Mouse (Mus musculus) CH12.LX (cell line): ENCODE results near the gene Arhgap28. TPM values are rescaled to one million over a fixed set of nuclear protein-coding genes. Genes with fewer than 3 reads are reported as not detected.

Experiments used
- DNase-seq: peaks from one replicate; pipeline ENCODE4 v3.0.0-alpha.2; 2013; ENCODE audit errors: extremely low read depth
- H3K27ac ChIP-seq: 2 replicates; pipeline ENCODE4 v1.5.1; 2012; ENCODE audit warnings: low read depth, mild to moderate bottlenecking, control low read depth, moderate library complexity; ENCODE audit not compliant: insufficient read depth
- H3K27me3 ChIP-seq: replicated peaks from 2 replicates; pipeline ENCODE3; 2012; ENCODE audit warnings: inconsistent platforms
- H3K36me3 ChIP-seq, 2 experiments: replicated peaks in 1 of 2; 2 replicates each; pipeline versions ENCODE3 to v1.6.1; 2012; ENCODE audit warnings: inconsistent platforms in 1 of 2, low read length in 1 of 2, mild to moderate bottlenecking in 1 of 2, mixed read lengths in 1 of 2, moderate library complexity in 1 of 2; ENCODE audit not compliant: control insufficient read depth in 1 of 2, insufficient read depth in 1 of 2
- H3K4me1 ChIP-seq, 2 experiments: 2 replicates each; pipeline ENCODE4 v1.6.1; 2012; ENCODE audit warnings: inconsistent platforms in 1 of 2, moderate library complexity in 1 of 2; ENCODE audit not compliant: insufficient read depth in 2 of 2, control insufficient read depth in 1 of 2
- H3K4me2 ChIP-seq: 2 replicates; pipeline ENCODE4 v1.6.1; 2012; ENCODE audit warnings: low read depth, mild to moderate bottlenecking, control low read depth; ENCODE audit not compliant: poor library complexity, insufficient read depth, severe bottlenecking
- H3K4me3 ChIP-seq, 3 experiments: fragments of 150-350 bp in 1 of 3; sonication (generic) in 1 of 3; replicated peaks in 1 of 3; 2 replicates each; pipeline versions ENCODE3 to v1.5.1; 2011 to 2012; ENCODE audit warnings: low read depth in 2 of 3, low read length in 2 of 3, mild to moderate bottlenecking in 2 of 3, moderate library complexity in 2 of 3, control low read depth in 1 of 3, improper control_type of control experiment in 1 of 3, inconsistent platforms in 1 of 3, mixed read lengths in 1 of 3; ENCODE audit not compliant: poor library complexity in 1 of 3
- H3K79me2 ChIP-seq: replicated peaks from 2 replicates; pipeline ENCODE4 v1.6.1; 2012; ENCODE audit warnings: mild to moderate bottlenecking, moderate library complexity; ENCODE audit not compliant: control insufficient read depth, poor library complexity, insufficient read depth, severe bottlenecking; ENCODE audit errors: extremely low read depth
- H3K9ac ChIP-seq: 2 replicates; pipeline ENCODE4 v1.6.1; 2012; ENCODE audit warnings: low read depth, mild to moderate bottlenecking, control low read depth, moderate library complexity; ENCODE audit not compliant: insufficient read depth
- H3K9me3 ChIP-seq: replicated peaks from 2 replicates; pipeline ENCODE3; 2012; ENCODE audit warnings: low read length, inconsistent platforms, mixed read lengths
- BHLHE40 ChIP-seq: IDR thresholded peaks from 2 replicates; pipeline ENCODE4 v1.6.1; 2011; ENCODE audit warnings: mild to moderate bottlenecking, low read depth, low read length, improper control_type of control experiment
- CTCF ChIP-seq, 2 experiments: IDR thresholded peaks in 1 of 2; conservative IDR thresholded peaks in 1 of 2; 2 replicates each; pipeline ENCODE4 v1.5.1; 2011 to 2012; ENCODE audit warnings: low read depth in 2 of 2, low read length in 2 of 2, improper control_type of control experiment in 1 of 2, inconsistent platforms in 1 of 2, mild to moderate bottlenecking in 1 of 2, moderate library complexity in 1 of 2
- E2F4 ChIP-seq: IDR thresholded peaks from 2 replicates; pipeline ENCODE4 v1.6.1; 2011; ENCODE audit warnings: low read depth, low read length, improper control_type of control experiment; ENCODE audit not compliant: insufficient replicate concordance
- ELF1 ChIP-seq: IDR thresholded peaks from 2 replicates; pipeline ENCODE4 v1.6.1; 2014; ENCODE audit warnings: low read depth, mild to moderate bottlenecking, inconsistent platforms, low read length, improper control_type of control experiment
- ETS1 ChIP-seq: conservative IDR thresholded peaks from 2 replicates; pipeline ENCODE4 v1.6.1; 2012; ENCODE audit warnings: low read depth, mild to moderate bottlenecking, inconsistent platforms, low read length, improper control_type of control experiment, moderate library complexity
- GABPA ChIP-seq: IDR thresholded peaks from 2 replicates; pipeline ENCODE4 v1.6.1; 2012; ENCODE audit warnings: low read depth, low read length, improper control_type of control experiment, inconsistent platforms; ENCODE audit not compliant: insufficient replicate concordance
- HCFC1 ChIP-seq: IDR thresholded peaks from 2 replicates; pipeline ENCODE4 v1.6.1; 2012; ENCODE audit warnings: low read depth, mild to moderate bottlenecking, inconsistent platforms, low read length, improper control_type of control experiment
- KAT2A ChIP-seq: IDR thresholded peaks from 2 replicates; pipeline ENCODE4 v1.6.1; 2012; ENCODE audit warnings: low read length, improper control_type of control experiment, inconsistent platforms; ENCODE audit not compliant: insufficient replicate concordance
- MAZ ChIP-seq: IDR thresholded peaks from 2 replicates; pipeline ENCODE4 v1.6.1; 2012; ENCODE audit warnings: low read depth, mild to moderate bottlenecking, inconsistent platforms, low read length, improper control_type of control experiment, moderate library complexity
- MEF2A ChIP-seq: IDR thresholded peaks from 2 replicates; pipeline ENCODE4 v1.6.1; 2014; ENCODE audit warnings: low read depth, mild to moderate bottlenecking, inconsistent platforms, low read length, improper control_type of control experiment, borderline replicate concordance
- MYC ChIP-seq: IDR thresholded peaks from 2 replicates; pipeline ENCODE4 v1.6.1; 2011; ENCODE audit warnings: low read depth, mild to moderate bottlenecking, improper control_type of control experiment, low read length
- NRF1 ChIP-seq: IDR thresholded peaks from 2 replicates; pipeline ENCODE4 v1.6.1; 2014; ENCODE audit warnings: low read depth, mild to moderate bottlenecking, inconsistent platforms, low read length, improper control_type of control experiment, moderate library complexity
- SIN3A ChIP-seq: IDR thresholded peaks from 2 replicates; pipeline ENCODE4 v1.6.1; 2012; ENCODE audit warnings: low read length, improper control_type of control experiment, inconsistent platforms
- SMC3 ChIP-seq: IDR thresholded peaks from 2 replicates; pipeline ENCODE4 v1.6.1; 2011; ENCODE audit warnings: low read depth, low read length, improper control_type of control experiment
- TCF12 ChIP-seq: IDR thresholded peaks from 2 replicates; pipeline ENCODE4 v1.6.1; 2014; ENCODE audit warnings: low read depth, mild to moderate bottlenecking, inconsistent platforms, low read length, improper control_type of control experiment
- UBTF ChIP-seq: IDR thresholded peaks from 2 replicates; pipeline ENCODE4 v1.6.1; 2012; ENCODE audit warnings: low read depth, mild to moderate bottlenecking, inconsistent platforms, low read length, improper control_type of control experiment, moderate library complexity
- USF1 ChIP-seq: IDR thresholded peaks from 2 replicates; pipeline ENCODE4 v1.6.1; 2014; ENCODE audit warnings: low read depth, mild to moderate bottlenecking, inconsistent platforms, low read length, improper control_type of control experiment
- ZC3H11A ChIP-seq: IDR thresholded peaks from 2 replicates; pipeline ENCODE4 v1.6.1; 2012; ENCODE audit warnings: low read depth, mild to moderate bottlenecking, inconsistent platforms, low read length, improper control_type of control experiment
- ZMIZ1 ChIP-seq: IDR thresholded peaks from 2 replicates; pipeline ENCODE4 v1.6.1; 2012; ENCODE audit warnings: low read depth, mild to moderate bottlenecking, inconsistent platforms, low read length, improper control_type of control experiment
- dilution Hi-C: fragments of 300-500 bp; cut with MboI; formaldehyde crosslinking; loops from 2 replicates; pipeline ENCODE4 v1.14.3; 2020; ENCODE audit warnings: low sequenced_read_pairs; ENCODE audit not compliant: extremely low pct_unique_long_range_greater_than_20kb, extremely low pct_ligation_motif_present
- in situ Hi-C: fragments of 300-500 bp; cut with MboI; formaldehyde crosslinking; loops from 3 replicates; pipeline ENCODE4 v1.14.3; 2019; ENCODE audit warnings: low sequenced_read_pairs, low pct_ligation_motif_present, low pct_unique_long_range_greater_than_20kb, mixed read lengths
- polyA plus RNA-seq: library from polyadenylated mRNA; unstranded; fragments of >175 nt; gene quantifications from 2 replicates; pipeline ENCODE4 v1.2.1, GENCODE M21; 2012; ENCODE audit warnings: low read depth; ENCODE audit not compliant: insufficient read length
- total RNA-seq, 2 experiments: library from RNA; depleted of rRNA; stranded (reverse); fragments of 300-350 nt in 1 of 2; fragments of >200 nt in 1 of 2; gene quantifications; 2 replicates each; pipeline ENCODE4 v1.2.3; 2012 to 2014

Arhgap28 gene
- total and polyA plus RNA-seq, 3 experiments, result not detected

DNA sequence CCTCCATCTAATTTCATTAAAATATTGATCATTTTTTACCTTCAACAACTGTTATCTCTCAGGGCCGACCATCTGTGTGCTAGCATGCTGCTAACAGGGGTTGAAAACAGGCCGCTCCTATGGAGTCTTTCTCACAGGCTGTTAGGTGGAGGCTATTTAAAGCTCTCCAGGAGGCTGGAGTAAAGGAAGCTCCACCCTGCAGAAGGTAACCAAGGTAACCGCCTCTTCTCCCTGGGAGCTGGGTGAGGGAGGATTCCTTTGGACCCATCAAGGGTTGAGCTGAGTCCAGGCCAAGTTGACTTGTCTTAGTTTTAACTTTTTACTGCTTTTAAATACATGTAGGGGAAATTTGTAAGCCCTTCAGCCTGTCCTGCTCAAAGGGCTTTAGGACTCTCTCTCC, 97.7 kb downstream of the Arhgap28 start:
- H3K9ac ChIP-seq, result no peak overlapping the region
- peaks cover 73% of the 10 kb centered on the region for H3K9me3 ChIP-seq
- no peak for TF ChIP-seq TCF12
- TF ChIP-seq UBTF, result no peak
- no peak for TF ChIP-seq GABPA
- no peak for TF ChIP-seq USF1
- TF ChIP-seq CTCF (conservative IDR thresholded peaks at IDR 0.05 in 1 of 2, IDR thresholded peaks at IDR 0.05 in 1 of 2; ENCODE audit: low read depth in 2 of 2, low read length in 2 of 2), result no peak
- no peak for TF ChIP-seq ETS1
- no peak for TF ChIP-seq SIN3A
- no peak for TF ChIP-seq SMC3
- H3K4me1 ChIP-seq, result no peaks in the 10 kb centered on the region
- no peak overlapping the region for H3K4me2 ChIP-seq
- no peaks in the 10 kb centered on the region for H3K27me3 ChIP-seq
- no peaks in the 10 kb centered on the region for H3K79me2 ChIP-seq
- in situ Hi-C loops (no loop called here), dilution Hi-C loops (no loop called here)
- DNase-seq, result no peak
- H3K4me3 ChIP-seq, result no peak overlapping the region
- no peaks in the 10 kb centered on the region for H3K36me3 ChIP-seq
- no peak overlapping the region for H3K27ac ChIP-seq

GRCm38 (mm10) chr17:67904315-67904944, 99.5 kb downstream of the Arhgap28 start:
- in situ Hi-C loops, result no loop called here
- H3K9ac ChIP-seq, result no peak overlapping the region
- TF ChIP-seq CTCF (conservative IDR thresholded peaks at IDR 0.05 in 1 of 2, IDR thresholded peaks at IDR 0.05 in 1 of 2; ENCODE audit: low read depth in 2 of 2, low read length in 2 of 2) (no peak), SMC3 (no peak), ZMIZ1 (no peak), NRF1 (no peak), MAZ (no peak), HCFC1 (no peak), TCF12 (no peak), KAT2A (no peak)
- H3K27ac ChIP-seq, result no peak overlapping the region
- DNase-seq, result no peak
- H3K4me1 ChIP-seq, result no peaks in the 10 kb centered on the region
- no peaks in the 10 kb centered on the region for H3K79me2 ChIP-seq
- no peak overlapping the region for H3K4me2 ChIP-seq
- no peak overlapping the region for H3K4me3 ChIP-seq
- dilution Hi-C loops, result no loop called here
- peaks cover 77% of the 10 kb centered on the region for H3K9me3 ChIP-seq
- no peaks in the 10 kb centered on the region for H3K36me3 ChIP-seq
- H3K27me3 ChIP-seq, result no peaks in the 10 kb centered on the region

DNA sequence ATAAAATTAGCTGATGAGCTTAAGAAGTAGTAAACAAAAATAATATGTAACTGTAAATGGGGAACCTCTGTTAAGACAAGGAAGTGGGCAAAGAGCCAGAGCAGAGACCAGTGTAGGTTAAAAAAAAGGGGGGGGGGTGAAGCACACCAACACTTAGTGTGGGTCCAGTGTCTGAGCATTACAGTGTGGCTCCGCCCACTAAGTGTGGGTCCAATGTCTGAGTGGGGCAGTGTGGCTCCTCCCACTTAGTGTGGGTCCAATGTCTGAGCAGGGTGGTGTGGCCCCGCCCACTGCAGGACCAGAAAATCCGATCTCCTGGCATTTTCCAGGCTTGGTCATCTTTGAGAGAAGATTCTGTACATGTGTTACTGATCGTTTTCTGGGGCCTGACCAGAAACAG, 101.1 kb downstream of the Arhgap28 start:
- Histone ChIP-seq H3K9me3 (peaks cover 74% of the 10 kb centered on the region), H3K27ac (no peak overlapping the region), H3K27me3 (no peaks in the 10 kb centered on the region), H3K9ac (no peak overlapping the region), H3K79me2 (no peaks in the 10 kb centered on the region), H3K4me3 (no peak overlapping the region), H3K4me2 (no peak overlapping the region), H3K4me1 (no peaks in the 10 kb centered on the region), H3K36me3 (no peaks in the 10 kb centered on the region)
- TF ChIP-seq MEF2A, result no peak
- TF ChIP-seq BHLHE40, result no peak
- no peak for TF ChIP-seq ZC3H11A
- no peak for TF ChIP-seq MYC
- TF ChIP-seq ELF1, result no peak
- no peak for TF ChIP-seq GABPA
- no peak for TF ChIP-seq E2F4
- no peak for TF ChIP-seq TCF12
- no peak for TF ChIP-seq SIN3A
- TF ChIP-seq UBTF, result no peak
- dilution Hi-C loops (no loop called here), in situ Hi-C loops (no loop called here)
- no peak for DNase-seq
